Mouse (Mus musculus) hindbrain, postnatal 0 days (tissue): ENCODE measurements at regions not wholly inside any gene's neighbourhood (a gene's known extent, or its start where the extent isn't known, plus 50 kb on each side); places are given as distances from the start of the nearest gene placed in this dataset.
A peak's percentile ranks its signal among the peaks of the same experiment; 100 is the strongest.

Experiments
- ATAC-seq: fragments of 200-750 bp; cut with Nextera tagmentation; 2 replicates; pipeline ENCODE4 v1.8.0; 2017; ENCODE audit warnings: mild to moderate bottlenecking, moderate TSS enrichment, moderate library complexity
- DNase-seq: peaks from one replicate; pipeline ENCODE4 v3.0.0-alpha.2; 2015; ENCODE audit warnings: low spot score
- H3K27ac ChIP-seq: fragments of 300-500 bp; sonication (generic); 2 replicates; pipeline ENCODE4 v1.5.1; 2014; ENCODE audit warnings: mild to moderate bottlenecking
- H3K27me3 ChIP-seq: fragments of 300-500 bp; sonication (generic); 2 replicates; pipeline ENCODE4 v1.6.1; 2014; ENCODE audit warnings: low read length, mixed read lengths; ENCODE audit not compliant: insufficient read depth
- H3K36me3 ChIP-seq: fragments of 300-500 bp; sonication (generic); 2 replicates; pipeline ENCODE4 v1.6.1; 2014; ENCODE audit warnings: low read length, mixed read lengths; ENCODE audit not compliant: insufficient read depth
- H3K4me1 ChIP-seq: fragments of 300-500 bp; sonication (generic); 2 replicates; pipeline ENCODE4 v1.6.1; 2014; ENCODE audit warnings: antibody characterized with exemption, low read length, mixed read lengths; ENCODE audit not compliant: insufficient read depth
- H3K4me2 ChIP-seq: fragments of 300-500 bp; sonication (generic); 2 replicates; pipeline ENCODE4 v1.6.1; 2014; ENCODE audit warnings: low read depth, mild to moderate bottlenecking, low read length, moderate library complexity, mixed read lengths
- H3K4me3 ChIP-seq: fragments of 300-500 bp; sonication (generic); 2 replicates; pipeline ENCODE4 v1.5.1; 2014; ENCODE audit warnings: low read length
- H3K9ac ChIP-seq: fragments of 300-500 bp; sonication (generic); replicated peaks from 2 replicates; pipeline ENCODE4 v1.6.1; 2014; ENCODE audit warnings: mild to moderate bottlenecking, low read length, moderate library complexity, mixed read lengths
- H3K9me3 ChIP-seq: fragments of 300-500 bp; sonication (generic); 2 replicates; pipeline ENCODE4 v1.6.1; 2016; ENCODE audit warnings: low read length, mixed read lengths
- CTCF ChIP-seq: IDR thresholded peaks from 2 replicates; pipeline ENCODE4 v1.5.1; 2016; ENCODE audit warnings: antibody characterized with exemption, control low read depth, low read depth
- WGBS: fragments of 180-500 bp; shearing (Covaris S2); extraction: QIAGEN DNeasy Blood & Tissue Kit; methylation state at CpG from one replicate; pipeline ENCODE4 v1.1.7; 2014; 5-methylcytosine and 5-hydroxymethylcytosine counted together

DNA sequence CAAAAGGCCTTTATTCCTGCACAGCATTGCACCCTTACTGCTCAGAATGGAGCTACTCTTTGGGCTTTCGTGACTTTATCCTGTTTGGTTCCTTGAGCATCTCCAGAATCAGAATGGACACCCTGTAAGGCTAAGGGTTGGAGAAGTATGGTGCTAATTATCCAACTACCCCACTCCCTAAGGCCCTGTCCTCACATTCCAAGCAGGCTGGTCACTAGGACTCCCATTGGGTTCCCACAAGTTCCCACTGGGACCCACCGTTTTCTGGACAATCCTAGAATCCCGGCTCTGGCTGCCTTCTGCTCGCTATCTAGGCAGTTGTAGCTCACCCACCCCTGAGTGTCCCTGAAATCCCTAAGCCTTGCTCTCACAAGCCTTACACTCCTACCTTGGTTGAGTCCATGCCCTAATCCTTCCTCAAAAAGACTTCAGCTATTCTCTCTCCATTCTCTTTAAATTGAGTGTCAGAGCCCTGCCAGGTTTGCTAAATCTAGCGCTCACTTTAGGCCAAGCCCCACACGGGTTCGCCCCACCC lies 146.1 kb downstream of the Efcab1 start:
- TF ChIP-seq CTCF: no peak
- peak overlapping the region; percentile 39 for H3K4me2 ChIP-seq
- no peaks in the 10 kb centered on the region for H3K36me3 ChIP-seq
- H3K4me3 ChIP-seq: no peak overlapping the region
- no peak for DNase-seq
- 20% methylated on average over 7 of the region's 7 CpGs for WGBS
- no peaks in the 10 kb centered on the region for H3K27me3 ChIP-seq
- no peak overlapping the region for H3K9ac ChIP-seq
- H3K27ac ChIP-seq: no peak overlapping the region
- H3K4me1 ChIP-seq: peaks cover 13% of the 10 kb centered on the region; the same call in 1 of the 2 replicates
- ATAC-seq: peak; percentile 5; the same call in 1 of the 2 replicates
- no peaks in the 10 kb centered on the region for H3K9me3 ChIP-seq

DNA sequence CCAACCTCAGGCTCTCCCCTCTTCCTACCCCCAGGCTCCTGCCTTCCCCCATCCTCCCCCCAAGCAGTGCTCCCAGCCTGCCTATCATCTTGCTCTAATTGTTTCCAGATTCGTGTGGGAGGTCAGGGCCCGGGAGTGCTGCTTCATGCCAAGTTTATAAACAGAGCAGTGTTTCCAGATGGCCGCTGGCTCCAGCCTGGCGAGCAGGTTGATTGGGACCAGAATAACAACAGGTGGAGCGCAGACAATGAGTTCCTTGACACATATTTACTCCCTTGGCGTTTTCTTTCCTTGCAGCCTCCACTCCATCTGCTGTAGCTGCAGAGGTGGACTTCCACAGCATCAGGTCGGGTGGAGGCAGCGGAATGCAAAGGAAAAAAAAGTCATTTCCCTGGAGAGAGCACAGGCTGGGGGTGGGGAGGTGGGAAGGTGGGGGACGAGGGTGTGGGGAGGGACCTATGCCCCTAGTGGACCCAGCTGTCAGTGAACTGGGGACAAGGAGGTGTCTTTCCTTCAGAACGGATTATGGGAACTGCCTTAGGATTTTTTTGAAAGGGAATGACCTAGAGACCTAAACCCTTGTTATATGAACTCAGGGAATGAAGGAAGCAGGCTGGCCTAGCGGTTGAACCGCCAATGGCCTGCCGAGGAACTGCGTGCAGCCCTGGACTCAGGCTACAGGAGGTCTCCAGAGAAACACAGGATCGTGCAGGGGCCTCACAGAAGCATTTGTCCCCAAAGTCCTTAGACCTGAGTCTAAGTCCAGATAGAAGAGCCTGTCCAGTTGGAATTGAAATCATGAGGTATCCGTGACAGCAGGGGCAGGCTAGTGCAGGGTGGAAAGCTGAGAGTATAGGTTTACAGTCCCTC lies 146.8 kb downstream of the Efcab1 start:
- ATAC-seq (peak; percentile 84), DNase-seq (peak; percentile 74)
- no peaks in the 10 kb centered on the region for H3K9me3 ChIP-seq
- H3K36me3 ChIP-seq: no peaks in the 10 kb centered on the region
- H3K27me3 ChIP-seq: no peaks in the 10 kb centered on the region
- 7% methylated on average over 16 of the region's 16 CpGs for WGBS
- peaks cover 13% of the 10 kb centered on the region; the same call in 1 of the 2 replicates for H3K4me1 ChIP-seq
- no peak overlapping the region for H3K4me3 ChIP-seq
- no peak overlapping the region for H3K9ac ChIP-seq
- no peak overlapping the region for H3K27ac ChIP-seq
- peak; percentile 17 for TF ChIP-seq CTCF
- peak overlapping the region; percentile 39 for H3K4me2 ChIP-seq

DNA sequence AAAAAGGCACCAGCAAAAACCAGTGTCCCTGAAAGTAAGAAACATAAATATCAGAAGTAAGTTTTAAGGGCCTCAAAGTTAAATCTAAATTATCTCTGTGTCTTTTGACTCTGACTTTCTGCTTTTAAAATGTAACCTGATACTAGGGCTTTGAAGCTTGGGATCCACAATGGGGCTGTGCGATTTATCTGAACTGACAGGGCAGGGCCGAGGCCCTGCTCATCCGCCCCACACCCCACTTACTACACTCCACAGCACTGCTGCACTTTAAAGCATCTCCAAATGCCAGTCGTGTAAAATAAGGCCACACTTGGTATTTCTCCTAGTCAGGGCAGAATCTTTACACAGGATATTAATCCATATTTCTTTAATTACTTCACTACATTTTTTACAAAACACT lies 147.4 kb downstream of the Efcab1 start:
- Histone ChIP-seq H3K36me3 (no peaks in the 10 kb centered on the region), H3K27me3 (no peaks in the 10 kb centered on the region), H3K27ac (no peak overlapping the region), H3K9ac (no peak overlapping the region), H3K4me3 (no peak overlapping the region), H3K9me3 (no peaks in the 10 kb centered on the region), H3K4me1 (peaks cover 13% of the 10 kb centered on the region; the same call in 1 of the 2 replicates), H3K4me2 (no peak overlapping the region)
- no peak for ATAC-seq
- no peak for TF ChIP-seq CTCF
- DNase-seq: no peak
- 18% methylated on average over 4 of the region's 4 CpGs for WGBS

DNA sequence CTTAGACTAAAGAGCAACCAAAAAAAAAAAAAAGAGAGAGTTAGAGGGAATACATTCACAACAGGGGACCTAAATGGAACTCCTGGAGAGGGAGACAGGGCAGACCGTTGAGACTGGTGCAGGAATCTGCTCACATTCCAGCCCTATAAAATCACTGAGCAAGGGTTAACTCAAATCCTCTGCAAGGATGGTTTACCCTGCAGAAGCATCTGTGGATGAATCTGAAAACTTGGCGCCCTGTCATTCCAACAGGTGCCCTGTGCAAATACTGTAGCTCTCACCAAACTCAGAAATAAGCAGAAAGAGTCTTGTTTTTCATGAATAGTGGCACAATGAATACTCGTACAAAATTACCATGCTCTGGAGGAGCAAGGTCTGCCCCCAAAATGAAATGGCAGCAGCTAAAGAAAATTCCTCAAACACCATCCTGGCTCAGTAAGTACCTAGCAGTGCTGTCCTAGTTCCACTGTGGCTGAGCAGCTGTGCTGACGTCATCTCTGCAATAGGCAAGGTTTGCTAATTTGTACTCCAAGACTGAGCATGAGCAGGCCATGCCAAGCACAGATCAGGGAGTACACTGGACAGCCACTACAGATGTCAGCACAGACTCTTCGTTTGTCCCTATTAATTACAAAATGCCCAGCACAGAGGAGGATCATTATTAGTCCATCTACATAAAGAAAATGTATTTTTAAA lies 148.0 kb downstream of the Efcab1 start:
- Histone ChIP-seq H3K27ac (no peak overlapping the region), H3K36me3 (no peaks in the 10 kb centered on the region), H3K4me1 (peaks cover 13% of the 10 kb centered on the region; the same call in 1 of the 2 replicates), H3K4me2 (no peak overlapping the region), H3K9ac (no peak overlapping the region), H3K4me3 (no peak overlapping the region), H3K9me3 (no peaks in the 10 kb centered on the region), H3K27me3 (no peaks in the 10 kb centered on the region)
- TF ChIP-seq CTCF: no peak
- no peak for ATAC-seq
- 33% methylated on average over 5 of the region's 5 CpGs for WGBS
- DNase-seq: peak; percentile 12

DNA sequence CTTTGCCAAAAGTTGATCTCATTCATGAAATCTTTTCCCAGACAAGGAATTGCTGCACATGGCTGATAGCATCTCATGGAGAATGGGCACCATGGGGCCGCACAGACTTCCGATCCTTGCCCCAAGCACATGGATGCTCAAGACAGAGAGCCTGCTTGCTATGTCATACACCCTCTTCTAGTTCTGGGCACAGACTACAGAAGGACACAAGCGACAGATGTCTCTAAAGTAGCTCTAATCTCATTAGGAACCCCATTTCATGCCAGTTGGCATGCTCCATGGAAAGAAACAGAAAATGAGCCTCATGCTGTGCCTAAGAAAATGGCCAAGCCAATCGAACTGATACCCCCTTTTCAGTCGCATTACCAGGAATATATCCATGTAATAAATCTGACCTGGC lies 149.3 kb downstream of the Efcab1 start:
- H3K9me3 ChIP-seq: no peaks in the 10 kb centered on the region
- no peak overlapping the region for H3K4me2 ChIP-seq
- peaks cover 13% of the 10 kb centered on the region; the same call in 1 of the 2 replicates for H3K4me1 ChIP-seq
- DNase-seq (peak; percentile 73), ATAC-seq (peak; percentile 85)
- no peaks in the 10 kb centered on the region for H3K27me3 ChIP-seq
- WGBS: 43% methylated on average over 5 of the region's 5 CpGs
- H3K27ac ChIP-seq: no peak overlapping the region
- H3K9ac ChIP-seq: no peak overlapping the region
- TF ChIP-seq CTCF: no peak
- no peaks in the 10 kb centered on the region for H3K36me3 ChIP-seq
- H3K4me3 ChIP-seq: no peak overlapping the region

DNA sequence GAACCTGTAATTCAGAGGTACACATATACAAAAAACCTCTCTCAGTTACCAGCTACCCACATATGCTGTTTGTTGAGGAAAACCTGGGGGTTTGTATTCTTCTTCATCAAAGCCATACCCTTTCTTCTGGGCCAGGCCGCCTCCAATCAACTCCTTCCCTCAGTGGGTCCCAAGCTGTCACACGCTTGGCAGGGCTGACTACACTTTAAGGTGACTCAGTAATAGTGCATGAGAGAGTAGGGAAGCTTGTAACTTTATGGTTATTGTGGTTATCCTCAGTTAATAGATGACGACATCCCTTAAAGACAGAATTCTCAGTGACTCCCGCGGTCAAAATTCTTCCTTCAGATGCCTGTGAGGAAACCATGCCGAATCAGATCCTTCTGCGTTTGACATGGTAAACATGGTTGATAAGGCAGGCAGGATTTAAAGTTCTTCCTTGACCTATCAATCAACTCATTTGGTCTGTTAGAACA lies 164.1 kb downstream of the Efcab1 start:
- no peak for TF ChIP-seq CTCF
- Histone ChIP-seq H3K36me3 (no peaks in the 10 kb centered on the region), H3K4me1 (no peaks in the 10 kb centered on the region), H3K9me3 (no peaks in the 10 kb centered on the region), H3K9ac (no peak overlapping the region), H3K27me3 (no peaks in the 10 kb centered on the region), H3K27ac (no peak overlapping the region), H3K4me3 (no peak overlapping the region), H3K4me2 (no peak overlapping the region)
- ATAC-seq (no peak), DNase-seq (no peak)
- WGBS: 90% methylated on average over 7 of the region's 7 CpGs
